Mouse (Mus musculus): ENCODE measurements around the gene Olfr745.

Gene Olfr745

DNA sequence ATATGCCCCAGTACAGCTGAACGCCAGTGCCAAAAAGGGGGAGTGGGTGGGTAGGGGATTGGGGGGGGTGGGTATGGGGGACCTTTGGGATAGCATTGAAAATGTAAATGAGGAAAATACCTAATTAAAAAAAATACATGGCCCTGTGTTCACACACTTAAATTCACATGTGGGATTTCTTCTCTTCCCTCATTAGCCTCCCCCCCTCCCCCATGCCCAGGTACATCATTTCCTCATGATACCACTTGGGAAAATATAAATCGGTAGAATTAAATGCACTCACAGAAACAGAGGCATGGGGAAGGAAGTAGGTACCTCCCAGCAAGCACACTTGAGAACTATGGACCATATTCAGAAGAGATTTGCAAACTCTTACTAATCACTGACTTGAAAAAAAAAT lies at the start of gene Olfr745:
Gene Olfr745 (plus strand): TSS at position 301 of the 400 bp plus-strand sequence.
- no peak for DNase-seq (ENCODE audit: low read depth, low spot score)

DNA sequence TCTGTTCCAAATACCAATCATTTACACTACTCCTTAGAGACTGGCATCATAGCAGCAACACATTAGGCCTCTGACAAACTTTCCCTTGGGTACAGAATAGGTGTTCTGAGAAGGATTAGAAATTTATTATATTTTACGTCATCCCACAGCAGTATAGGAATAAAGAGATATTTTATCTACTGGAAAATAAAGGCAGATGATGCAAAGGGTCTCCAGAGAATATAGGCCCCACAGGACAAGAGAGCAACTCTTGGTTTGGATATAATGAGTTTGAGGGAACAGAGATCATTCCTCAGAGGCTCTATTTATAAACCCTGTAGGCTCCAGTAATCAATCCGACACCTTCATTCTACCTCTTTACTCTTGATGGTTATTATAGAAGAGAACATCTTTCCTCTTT lies 24.6 kb upstream of the Olfr745 start, which contains the start of gene Olfr744:
Gene Olfr744 (plus strand): TSS at position 301 of the 400 bp plus-strand sequence.
- DNase-seq (ENCODE audit: low read depth, low spot score) = no peak

DNA sequence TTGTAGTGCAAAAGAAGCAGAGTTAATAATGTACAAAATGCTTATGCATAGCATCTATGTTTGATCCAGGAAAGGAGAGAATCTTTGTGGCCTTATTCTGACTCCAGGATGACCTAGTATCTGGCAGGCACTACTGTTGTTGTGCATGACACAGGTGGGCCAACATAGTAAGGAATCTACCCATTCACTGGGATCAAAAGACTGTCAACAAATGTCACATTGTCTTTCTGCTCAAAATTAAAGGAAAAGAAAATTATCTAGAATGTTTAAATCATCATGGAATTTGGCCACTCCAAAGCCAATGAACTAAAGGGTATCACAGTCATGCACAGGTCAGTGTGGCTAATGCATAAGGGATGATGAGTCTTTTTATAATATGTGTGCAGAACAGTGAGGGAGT lies 7.6 kb downstream of the Olfr745 start, which contains the start of gene Olfr746:
Gene Olfr746 (plus strand): TSS at position 301 of the 400 bp plus-strand sequence.
- no peak for DNase-seq (ENCODE audit: low read depth, low spot score)

DNA sequence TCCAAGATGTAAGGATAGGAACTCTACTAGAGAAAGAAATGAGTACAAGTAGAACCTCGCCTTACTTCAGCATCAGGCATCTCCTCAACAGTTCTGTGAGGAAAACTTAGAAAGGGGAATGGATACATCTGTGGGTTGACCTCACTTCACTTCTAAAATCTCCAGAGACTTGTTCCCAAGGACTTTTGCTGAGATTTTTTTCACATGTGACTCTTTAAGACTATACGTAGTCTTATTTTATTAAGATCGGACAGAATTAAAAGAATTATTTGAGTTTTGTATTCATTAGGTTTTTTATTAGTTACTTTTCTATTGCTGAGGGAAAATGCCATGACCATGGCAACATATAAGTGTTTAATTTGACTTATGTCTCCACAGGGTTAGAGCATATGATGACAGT lies 53.9 kb downstream of the Olfr745 start, which contains the start of gene Olfr747:
Gene Olfr747 (minus strand): TSS at position 101 of the 400 bp plus-strand sequence.
- no peak for DNase-seq (ENCODE audit: low read depth, low spot score)
